Mouse (Mus musculus): ENCODE data around the gene Glo1. TPM values are rescaled to one million over a fixed set of nuclear protein-coding genes. Genes with fewer than 3 reads are reported as not detected.

Gene Glo1
- polyA plus RNA-seq, 1 experiment from 2014 or later, result 188 TPM

Other genes with a start within 250 kb of the Glo1 start
- 55.7 and 56.6 TPM in 2 replicates for gene Btbd9, start 50.4 kb downstream of the Glo1 start, polyA plus RNA-seq (2015; fragmentation: Nextera tagmentation; extraction: Ambion mirVana)
- gene Dnah8, start 2.5 kb downstream of the Glo1 start, polyA plus RNA-seq (2015; fragmentation: Nextera tagmentation; extraction: Ambion mirVana), result 4.5 and 5.0 TPM in 2 replicates

Measured in embryonic facial prominence, embryonic 15.5 days (tissue).